Mouse (Mus musculus): ENCODE data around the gene Fuz.

- no peak for TF ChIP-seq GATA1 (IDR thresholded peaks at IDR 0.05; ENCODE audit: low read length)
- TF ChIP-seq TAL1 (IDR thresholded peaks at IDR 0.05; ENCODE audit: low read length), result no peak
Measured at GRCm38 (mm10) chr7:44905430-44905829, 9.6 kb downstream of the Fuz start.
